Mouse (Mus musculus): ENCODE data around the gene Chn1.

Gene Chn1

DNA sequence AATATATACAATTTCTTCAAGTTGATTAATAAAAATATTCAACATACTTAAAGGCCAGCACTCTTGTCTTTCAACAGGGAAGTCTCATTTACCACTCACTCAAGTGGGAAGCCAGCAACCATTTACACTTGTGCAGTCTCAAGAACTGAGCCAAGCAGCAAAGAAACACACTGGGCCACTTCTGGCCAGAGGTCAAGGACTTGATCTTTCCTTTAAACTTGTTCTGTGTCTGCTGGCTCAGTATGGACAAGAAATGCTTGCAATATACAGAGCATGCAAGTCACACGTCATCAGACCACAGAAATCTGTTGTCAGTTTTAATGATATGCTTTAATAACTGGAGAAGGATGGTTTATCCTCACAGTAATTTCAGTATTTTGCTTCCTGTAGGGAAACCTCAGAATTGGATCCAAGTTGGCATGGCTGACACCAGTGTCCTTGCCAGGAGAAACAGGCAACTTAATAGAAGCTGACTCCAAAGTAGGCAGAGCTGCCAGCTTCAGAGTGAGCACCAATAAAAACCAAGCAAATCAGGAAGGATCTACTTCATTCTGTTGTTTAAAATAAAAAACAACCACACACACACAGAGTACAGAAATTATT lies 94.6 kb downstream of the Chn1 start:
- TF ChIP-seq GATA4 (IDR thresholded peaks at IDR 0.05; ENCODE audit: insufficient replicate concordance, low read length) = no peak

DNA sequence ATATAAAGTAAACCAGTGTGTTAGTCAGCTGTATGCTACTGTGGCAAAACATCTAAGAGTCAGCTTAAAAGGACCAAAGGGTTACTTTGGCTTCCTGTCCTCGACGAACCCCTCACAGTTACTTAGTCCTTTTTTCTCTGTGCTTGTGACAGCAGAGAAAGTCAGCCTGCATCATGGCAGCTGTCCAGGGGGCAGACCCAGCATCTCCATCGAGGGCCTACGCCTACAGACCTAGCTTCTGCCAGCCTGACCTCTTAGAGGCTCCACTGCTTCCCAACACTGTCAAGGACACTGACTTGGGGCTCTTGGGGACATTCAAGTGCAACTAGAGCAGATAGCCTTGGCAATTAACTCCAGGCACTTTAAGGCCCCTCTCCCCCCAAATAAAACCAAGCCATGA lies 106.5 kb downstream of the Chn1 start:
- no peak for TF ChIP-seq GATA4 (IDR thresholded peaks at IDR 0.05; ENCODE audit: insufficient replicate concordance, low read length)

DNA sequence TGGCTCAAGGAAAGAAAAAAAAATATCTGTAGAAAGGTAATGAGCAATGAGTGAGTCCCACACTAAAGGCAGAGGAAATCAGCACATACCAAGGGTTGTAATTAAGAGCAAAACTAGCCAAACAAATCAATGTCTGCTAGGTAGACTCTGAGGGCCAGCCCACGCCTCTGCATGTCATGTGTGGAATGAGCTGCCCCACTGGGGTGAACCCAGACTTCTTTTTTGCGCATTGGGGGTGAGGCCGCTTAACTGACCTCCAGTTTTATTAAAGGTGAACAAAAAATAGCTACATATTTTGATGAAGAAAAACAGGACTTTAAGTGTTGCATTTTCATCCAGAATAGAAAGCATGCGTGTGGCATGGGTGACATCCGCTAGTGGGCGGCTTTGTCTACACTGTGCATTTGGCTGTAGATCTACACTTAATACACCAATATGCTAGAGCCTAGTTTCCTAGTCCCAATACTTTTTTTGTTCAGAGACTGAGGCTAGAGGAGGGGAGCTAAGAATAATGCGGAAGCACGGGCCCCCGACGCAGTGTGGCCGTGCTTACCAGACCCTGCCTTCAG lies 114.5 kb downstream of the Chn1 start:
- no peak for TF ChIP-seq GATA4 (IDR thresholded peaks at IDR 0.05; ENCODE audit: insufficient replicate concordance, low read length)

- no peak for TF ChIP-seq GATA4 (IDR thresholded peaks at IDR 0.05; ENCODE audit: insufficient replicate concordance, low read length)
Measured at GRCm38 (mm10) chr2:73659726-73660565, 115.2 kb downstream of the Chn1 start.

- no peak for TF ChIP-seq GATA4 (IDR thresholded peaks at IDR 0.05; ENCODE audit: insufficient replicate concordance, low read length)
Measured at GRCm38 (mm10) chr2:73659041-73659440, 116.1 kb downstream of the Chn1 start.

GRCm38 (mm10) chr2:73657961-73658360 lies 117.2 kb downstream of the Chn1 start:
- no peak for TF ChIP-seq GATA4 (IDR thresholded peaks at IDR 0.05; ENCODE audit: insufficient replicate concordance, low read length)

DNA sequence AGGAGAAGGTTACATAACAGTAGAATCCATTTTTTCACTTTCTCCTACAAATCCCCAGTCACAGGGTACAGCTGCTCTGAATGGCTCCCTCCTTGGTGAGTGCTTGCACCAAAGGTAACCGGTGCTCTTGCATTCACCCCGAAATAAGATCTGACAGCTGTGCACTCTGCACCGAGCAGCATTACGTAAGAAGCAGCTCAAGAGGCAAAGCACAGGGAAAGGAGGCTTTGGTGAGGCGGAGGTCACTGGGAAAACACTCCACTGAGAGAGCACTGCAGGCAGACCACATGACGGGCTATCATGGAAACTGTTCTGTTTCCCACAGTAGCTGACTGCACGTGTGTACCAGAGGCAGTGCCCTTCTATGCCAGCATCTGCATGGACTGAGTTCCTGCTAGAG lies 118.0 kb downstream of the Chn1 start:
- TF ChIP-seq GATA4 (IDR thresholded peaks at IDR 0.05; ENCODE audit: insufficient replicate concordance, low read length) = no peak

- no peak for TF ChIP-seq GATA4 (IDR thresholded peaks at IDR 0.05; ENCODE audit: insufficient replicate concordance, low read length)
Measured at GRCm38 (mm10) chr2:73655663-73656062, 119.5 kb downstream of the Chn1 start.

- no peak for TF ChIP-seq GATA4 (IDR thresholded peaks at IDR 0.05; ENCODE audit: insufficient replicate concordance, low read length)
Measured at GRCm38 (mm10) chr2:73654892-73655243, 120.3 kb downstream of the Chn1 start.

- no peak for TF ChIP-seq GATA4 (IDR thresholded peaks at IDR 0.05; ENCODE audit: insufficient replicate concordance, low read length)
Measured at GRCm38 (mm10) chr2:73654059-73654891, 120.9 kb downstream of the Chn1 start.

GRCm38 (mm10) chr2:73637688-73638087 lies 137.5 kb downstream of the Chn1 start:
- no peak for TF ChIP-seq GATA4 (IDR thresholded peaks at IDR 0.05; ENCODE audit: insufficient replicate concordance, low read length)

- no peak for TF ChIP-seq GATA4 (IDR thresholded peaks at IDR 0.05; ENCODE audit: insufficient replicate concordance, low read length)
Measured at GRCm38 (mm10) chr2:73636387-73636786, 138.8 kb downstream of the Chn1 start.

DNA sequence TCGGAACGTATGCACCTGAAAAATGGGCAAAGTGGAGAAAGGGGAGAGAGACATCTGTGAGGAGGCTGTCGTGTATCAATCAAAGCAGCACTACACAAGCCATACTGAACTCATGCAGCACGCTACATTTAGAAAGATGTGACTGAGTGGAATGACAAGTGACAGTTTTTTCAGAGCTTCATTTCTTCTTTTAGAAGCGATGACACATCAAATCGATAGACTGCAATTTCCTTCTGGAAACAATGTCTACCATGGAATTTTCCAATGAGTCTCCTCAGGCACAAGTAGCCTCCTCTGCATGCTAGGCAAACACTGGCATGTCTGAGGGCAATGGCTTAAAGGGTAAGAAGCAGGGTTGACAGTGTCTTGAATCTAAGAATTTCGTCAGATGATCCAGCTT lies 143.3 kb downstream of the Chn1 start:
- no peak for TF ChIP-seq GATA4 (IDR thresholded peaks at IDR 0.05; ENCODE audit: insufficient replicate concordance, low read length)

GRCm38 (mm10) chr2:73618486-73619052 lies 156.6 kb downstream of the Chn1 start:
- TF ChIP-seq GATA4 (IDR thresholded peaks at IDR 0.05; ENCODE audit: insufficient replicate concordance, low read length) = no peak

DNA sequence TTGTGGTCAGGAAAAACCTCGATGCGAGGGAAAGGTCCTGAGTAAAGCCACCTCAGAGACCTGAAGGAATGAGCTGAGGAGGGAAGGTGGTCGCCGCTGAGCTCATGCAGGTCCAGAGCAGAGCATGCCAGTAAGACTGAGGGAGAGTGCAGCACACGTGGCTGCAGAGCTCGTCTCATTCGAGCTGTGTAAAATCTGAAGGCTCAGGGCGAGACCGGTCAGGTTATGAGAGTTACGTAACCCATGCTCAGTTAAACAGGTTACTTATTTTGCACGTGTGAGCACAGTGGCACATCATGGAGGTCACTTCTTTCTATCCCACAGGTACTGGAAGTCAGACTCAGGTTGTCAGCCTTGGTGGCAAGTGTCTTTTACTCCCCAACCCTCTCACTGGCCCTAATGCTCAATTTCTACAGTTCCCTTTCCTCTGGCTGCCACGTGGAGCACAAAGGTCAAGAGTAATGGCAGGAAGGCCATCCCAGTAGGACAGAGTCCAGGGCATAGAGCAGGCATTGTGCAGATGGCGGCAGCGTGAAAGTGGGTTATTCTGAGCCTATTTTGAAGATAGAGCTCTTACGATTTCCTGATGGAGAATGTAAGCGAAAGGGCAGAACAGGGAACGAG lies 158.6 kb downstream of the Chn1 start:
- no peak for TF ChIP-seq GATA4 (IDR thresholded peaks at IDR 0.05; ENCODE audit: insufficient replicate concordance, low read length)

All from liver, adult (tissue).